Mouse (Mus musculus) liver, embryonic 15.5 days (tissue): ENCODE measurements around the gene Tcf7l1. TPM values are rescaled to one million over a fixed set of nuclear protein-coding genes. Genes with fewer than 3 reads are reported as not detected.

Experiments
- ATAC-seq: fragments of 200-750 bp; cut with Nextera tagmentation; 2 replicates; pipeline ENCODE4 v1.8.0; 2017; ENCODE audit warnings: moderate number of reproducible peaks, mild to moderate bottlenecking, moderate library complexity; ENCODE audit not compliant: insufficient read depth
- H3K27ac ChIP-seq: fragments of 300-500 bp; sonication (generic); replicated peaks from 2 replicates; pipeline ENCODE4 v1.5.1; 2015; ENCODE audit warnings: mild to moderate bottlenecking, inconsistent platforms
- H3K27me3 ChIP-seq: fragments of 300-500 bp; sonication (generic); 2 replicates; pipeline ENCODE4 v1.6.1; 2015; ENCODE audit warnings: mild to moderate bottlenecking, inconsistent platforms
- H3K36me3 ChIP-seq: fragments of 300-500 bp; sonication (generic); replicated peaks from 2 replicates; pipeline ENCODE4 v1.6.1; 2015; ENCODE audit warnings: moderate library complexity, mild to moderate bottlenecking, inconsistent platforms
- H3K4me1 ChIP-seq: fragments of 300-500 bp; sonication (generic); replicated peaks from 2 replicates; pipeline ENCODE4 v1.6.1; 2015; ENCODE audit warnings: inconsistent platforms
- H3K4me2 ChIP-seq: fragments of 300-500 bp; sonication (generic); 2 replicates; pipeline ENCODE4 v1.6.1; 2015; ENCODE audit warnings: moderate library complexity, mild to moderate bottlenecking, inconsistent platforms
- H3K4me3 ChIP-seq: fragments of 300-500 bp; sonication (generic); replicated peaks from 2 replicates; pipeline ENCODE4 v1.5.1; 2015; ENCODE audit warnings: mild to moderate bottlenecking, inconsistent platforms
- H3K9ac ChIP-seq: fragments of 300-500 bp; sonication (generic); 2 replicates; pipeline ENCODE4 v1.6.1; 2015; ENCODE audit warnings: moderate library complexity, mild to moderate bottlenecking, inconsistent platforms
- H3K9me3 ChIP-seq: fragments of 300-500 bp; sonication (generic); replicated peaks from 2 replicates; pipeline ENCODE4 v1.6.1; 2016; ENCODE audit warnings: inconsistent platforms
- WGBS: fragments of 180-500 bp; shearing (Covaris S2); methylation state at CpG from one replicate; pipeline ENCODE4 v1.1.7; 2015; ENCODE audit warnings: mixed read lengths; ENCODE audit not compliant: insufficient replicate concordance; 5-methylcytosine and 5-hydroxymethylcytosine counted together
- polyA plus RNA-seq: library from polyadenylated mRNA; unstranded; fragments of >200 nt; fragmentation: Nextera tagmentation; extraction: Ambion mirVana; gene quantifications from 2 replicates; pipeline ENCODE4 v1.2.1, GENCODE M21; 2015

Gene Tcf7l1
- polyA plus RNA-seq, 1 experiment from 2014 or later = 4.1 TPM

- Histone ChIP-seq H3K4me1 (no peaks in the 10 kb centered on the region), H3K27me3 (peaks cover 24% of the 10 kb centered on the region), H3K4me3 (no peak overlapping the region), H3K9me3 (no peaks in the 10 kb centered on the region), H3K4me2 (no peak overlapping the region), H3K9ac (no peak overlapping the region), H3K36me3 (no peaks in the 10 kb centered on the region), H3K27ac (no peak overlapping the region)
- WGBS = 67% methylated on average over 4 of the region's 4 CpGs
- ATAC-seq = no peak
Observed at GRCm38 (mm10) chr6:72783780-72784179, 5.3 kb downstream of the Tcf7l1 start.

GRCm38 (mm10) chr6:72778779-72779776, 10.0 kb downstream of the Tcf7l1 start:
- 60% methylated on average over 15 of the region's 15 CpGs for WGBS

GRCm38 (mm10) chr6:72777212-72777611, 11.8 kb downstream of the Tcf7l1 start:
- no peak overlapping the region for H3K27ac ChIP-seq
- H3K4me2 ChIP-seq = no peak overlapping the region
- H3K36me3 ChIP-seq = no peaks in the 10 kb centered on the region
- H3K9me3 ChIP-seq = no peaks in the 10 kb centered on the region
- no peak overlapping the region for H3K4me3 ChIP-seq
- peak; percentile 10; the same call in 1 of the 2 replicates for ATAC-seq
- H3K27me3 ChIP-seq = no peaks in the 10 kb centered on the region
- 51% methylated on average over 4 of the region's 4 CpGs for WGBS
- peaks cover 11% of the 10 kb centered on the region; the same call in 1 of the 2 replicates for H3K4me1 ChIP-seq
- H3K9ac ChIP-seq = no peak overlapping the region

More at GRCm38 (mm10) chr6:72778779-72779776, 10.0 kb downstream of the Tcf7l1 start:
- ATAC-seq = peak; percentile 38; the same call in 1 of the 2 replicates
- Histone ChIP-seq H3K27ac (peak overlapping the region; percentile 57; the same call in 1 of the 2 replicates), H3K9ac (no peak overlapping the region), H3K4me2 (no peak overlapping the region), H3K4me3 (no peak overlapping the region), H3K9me3 (no peaks in the 10 kb centered on the region), H3K4me1 (peaks cover 11% of the 10 kb centered on the region; the same call in 1 of the 2 replicates), H3K36me3 (no peaks in the 10 kb centered on the region), H3K27me3 (no peaks in the 10 kb centered on the region)

GRCm38 (mm10) chr6:72774275-72774674, 14.8 kb downstream of the Tcf7l1 start:
- no peak overlapping the region for H3K9ac ChIP-seq
- no peaks in the 10 kb centered on the region for H3K27me3 ChIP-seq
- no peak overlapping the region for H3K4me2 ChIP-seq
- no peak for ATAC-seq
- WGBS = 39% methylated on average over 3 of the region's 3 CpGs
- no peak overlapping the region for H3K4me3 ChIP-seq
- H3K4me1 ChIP-seq = peaks cover 16% of the 10 kb centered on the region; the same call in 1 of the 2 replicates
- no peaks in the 10 kb centered on the region for H3K9me3 ChIP-seq
- no peak overlapping the region for H3K27ac ChIP-seq
- H3K36me3 ChIP-seq = no peaks in the 10 kb centered on the region

GRCm38 (mm10) chr6:72769915-72770776, 18.9 kb downstream of the Tcf7l1 start:
- no peak overlapping the region for H3K4me2 ChIP-seq
- no peak overlapping the region for H3K27ac ChIP-seq
- no peaks in the 10 kb centered on the region for H3K36me3 ChIP-seq
- no peaks in the 10 kb centered on the region for H3K27me3 ChIP-seq
- ATAC-seq = peak; percentile 38; the same call in 1 of the 2 replicates
- H3K4me3 ChIP-seq = no peak overlapping the region
- H3K4me1 ChIP-seq = peaks cover 15% of the 10 kb centered on the region; the same call in 1 of the 2 replicates
- H3K9ac ChIP-seq = no peak overlapping the region
- 65% methylated on average over 14 of the region's 14 CpGs for WGBS
- no peaks in the 10 kb centered on the region for H3K9me3 ChIP-seq

- 79% methylated on average over 13 of the region's 13 CpGs for WGBS
- no peaks in the 10 kb centered on the region for H3K27me3 ChIP-seq
- no peak overlapping the region for H3K27ac ChIP-seq
- H3K9ac ChIP-seq = no peak overlapping the region
- H3K36me3 ChIP-seq = no peaks in the 10 kb centered on the region
- H3K4me2 ChIP-seq = no peak overlapping the region
- no peak for ATAC-seq
- H3K4me3 ChIP-seq = no peak overlapping the region
- H3K4me1 ChIP-seq = 0 out of 2 replicates have a peak, but pooled peaks cover 7% of the 10 kb centered on the region
- no peaks in the 10 kb centered on the region for H3K9me3 ChIP-seq
Observed at GRCm38 (mm10) chr6:72769343-72769742, 19.7 kb downstream of the Tcf7l1 start.

GRCm38 (mm10) chr6:72768804-72769203, 20.2 kb downstream of the Tcf7l1 start:
- Histone ChIP-seq H3K9me3 (no peaks in the 10 kb centered on the region), H3K27me3 (no peaks in the 10 kb centered on the region), H3K4me1 (0 out of 2 replicates have a peak, but pooled peaks cover 5% of the 10 kb centered on the region), H3K4me3 (no peak overlapping the region), H3K27ac (no peak overlapping the region), H3K9ac (no peak overlapping the region), H3K36me3 (no peaks in the 10 kb centered on the region), H3K4me2 (no peak overlapping the region)
- 72% methylated on average over 9 of the region's 9 CpGs for WGBS
- ATAC-seq = no peak

GRCm38 (mm10) chr6:72768097-72768496, 21.0 kb downstream of the Tcf7l1 start:
- H3K4me3 ChIP-seq = no peak overlapping the region
- H3K9ac ChIP-seq = no peak overlapping the region
- H3K36me3 ChIP-seq = no peaks in the 10 kb centered on the region
- H3K4me1 ChIP-seq = 0 out of 2 replicates have a peak, but pooled peaks cover 5% of the 10 kb centered on the region
- 69% methylated on average over 9 of the region's 9 CpGs for WGBS
- H3K4me2 ChIP-seq = no peak overlapping the region
- no peaks in the 10 kb centered on the region for H3K9me3 ChIP-seq
- H3K27me3 ChIP-seq = no peaks in the 10 kb centered on the region
- no peak overlapping the region for H3K27ac ChIP-seq
- ATAC-seq = no peak

- Histone ChIP-seq H3K9me3 (no peaks in the 10 kb centered on the region), H3K4me3 (no peak overlapping the region), H3K27me3 (no peaks in the 10 kb centered on the region), H3K36me3 (no peaks in the 10 kb centered on the region), H3K27ac (no peak overlapping the region), H3K9ac (no peak overlapping the region), H3K4me2 (no peak overlapping the region), H3K4me1 (no peaks in the 10 kb centered on the region; the same call in 1 of the 2 replicates)
- ATAC-seq = no peak
- 59% methylated on average over 11 of the region's 11 CpGs for WGBS
Observed at GRCm38 (mm10) chr6:72763616-72764015, 25.4 kb downstream of the Tcf7l1 start.

- ATAC-seq = no peak
- no peaks in the 10 kb centered on the region for H3K36me3 ChIP-seq
- WGBS = 37% methylated on average over 7 of the region's 7 CpGs
- H3K9ac ChIP-seq = no peak overlapping the region
- no peak overlapping the region for H3K4me3 ChIP-seq
- no peaks in the 10 kb centered on the region for H3K9me3 ChIP-seq
- no peaks in the 10 kb centered on the region for H3K27me3 ChIP-seq
- H3K4me1 ChIP-seq = no peaks in the 10 kb centered on the region; the same call in 1 of the 2 replicates
- no peak overlapping the region for H3K4me2 ChIP-seq
- H3K27ac ChIP-seq = no peak overlapping the region
Observed at GRCm38 (mm10) chr6:72761645-72762044, 27.4 kb downstream of the Tcf7l1 start.
